Mouse (Mus musculus) limb, embryonic 11.5 days (tissue): ENCODE results near the gene Lcn9. TPM values are rescaled to one million over a fixed set of nuclear protein-coding genes. Genes with fewer than 3 reads are reported as not detected.

Source experiments
- ATAC-seq: fragments of 200-750 bp; cut with Nextera tagmentation; 2 replicates; pipeline ENCODE4 v1.8.0; 2017; ENCODE audit warnings: low read depth; ENCODE audit not compliant: insufficient number of reproducible peaks, low FRiP score, low TSS enrichment
- DNase-seq: peaks from one replicate; pipeline ENCODE4 v3.0.0-alpha.2; 2015; ENCODE audit warnings: low spot score
- H3K27ac ChIP-seq: fragments of 300-500 bp; sonication (generic); replicated peaks from 2 replicates; pipeline ENCODE4 v1.5.1; 2014; ENCODE audit warnings: low read depth, mild to moderate bottlenecking, low read length
- H3K27me3 ChIP-seq: fragments of 300-500 bp; sonication (generic); 2 replicates; pipeline ENCODE4 v1.6.1; 2014; ENCODE audit warnings: mild to moderate bottlenecking, low read length, mixed read lengths; ENCODE audit not compliant: control insufficient read depth, insufficient read depth
- H3K36me3 ChIP-seq: fragments of 300-500 bp; sonication (generic); 2 replicates; pipeline ENCODE4 v1.6.1; 2014; ENCODE audit warnings: mild to moderate bottlenecking, low read length, moderate library complexity, mixed read lengths; ENCODE audit not compliant: control insufficient read depth, insufficient read depth
- H3K4me1 ChIP-seq: fragments of 300-500 bp; sonication (generic); 2 replicates; pipeline ENCODE4 v1.6.1; 2014; ENCODE audit warnings: low read length, mixed read lengths; ENCODE audit not compliant: control insufficient read depth, insufficient read depth
- H3K4me2 ChIP-seq: fragments of 300-500 bp; sonication (generic); 2 replicates; pipeline ENCODE4 v1.6.1; 2014; ENCODE audit warnings: low read depth, mild to moderate bottlenecking, moderate library complexity; ENCODE audit not compliant: severe bottlenecking
- H3K4me3 ChIP-seq: fragments of 300-500 bp; sonication (generic); 2 replicates; pipeline ENCODE4 v1.5.1; 2014; ENCODE audit warnings: low read depth, low read length
- H3K9ac ChIP-seq: fragments of 300-500 bp; sonication (generic); 2 replicates; pipeline ENCODE4 v1.6.1; 2014; ENCODE audit warnings: mild to moderate bottlenecking, low read length
- H3K9me3 ChIP-seq: fragments of 300-500 bp; sonication (generic); 2 replicates; pipeline ENCODE4 v1.6.1; 2016; ENCODE audit warnings: low read length; ENCODE audit not compliant: control insufficient read depth
- WGBS: fragments of 180-500 bp; shearing (Covaris S2); extraction: QIAGEN DNeasy Blood & Tissue Kit; methylation state at CpG from one replicate; pipeline ENCODE4 v1.1.7; 2014; 5-methylcytosine and 5-hydroxymethylcytosine counted together
- polyA plus RNA-seq: library from polyadenylated mRNA; unstranded; fragments of >200 nt; fragmentation: Nextera tagmentation; extraction: Ambion mirVana; gene quantifications from 2 replicates; pipeline ENCODE4 v1.2.1, GENCODE M21; 2014

The Lcn9 gene
- polyA plus RNA-seq, 1 experiment from 2014 or later, result not detected

GRCm38 (mm10) chr2:25852626-25853025 lies 29.7 kb downstream of the Lcn9 start:
- ATAC-seq (no peak), DNase-seq (no peak)
- 69% methylated on average over 3 of the region's 3 CpGs for WGBS
- H3K27me3 ChIP-seq, result no peaks in the 10 kb centered on the region
- H3K4me1 ChIP-seq, result no peaks in the 10 kb centered on the region
- H3K4me2 ChIP-seq, result no peak overlapping the region
- H3K9me3 ChIP-seq, result no peaks in the 10 kb centered on the region
- no peak overlapping the region for H3K9ac ChIP-seq
- H3K27ac ChIP-seq, result no peak overlapping the region
- H3K36me3 ChIP-seq, result no peaks in the 10 kb centered on the region
- no peak overlapping the region for H3K4me3 ChIP-seq

DNA sequence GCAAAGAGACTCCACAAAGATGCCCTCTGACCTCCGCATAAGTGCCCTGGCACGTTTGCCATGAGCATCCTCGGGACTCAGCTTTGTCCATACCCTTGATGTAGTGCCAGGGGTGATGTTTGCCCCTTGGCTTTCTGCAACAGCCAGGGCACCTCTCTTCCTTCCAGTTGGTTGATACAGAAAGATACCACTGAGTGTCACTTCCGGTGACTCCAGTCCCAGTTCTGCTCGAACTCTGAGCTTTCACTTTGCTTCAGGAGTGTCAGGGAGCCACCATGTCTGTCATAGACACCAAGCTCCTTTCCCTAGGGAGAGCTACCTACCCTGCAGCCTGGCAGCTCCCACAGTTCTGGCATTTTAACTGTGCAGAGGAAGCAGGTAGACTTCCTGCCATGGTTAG lies 31.0 kb downstream of the Lcn9 start:
- Histone ChIP-seq H3K4me1 (no peaks in the 10 kb centered on the region), H3K4me2 (no peak overlapping the region), H3K9me3 (no peaks in the 10 kb centered on the region), H3K9ac (no peak overlapping the region), H3K27me3 (no peaks in the 10 kb centered on the region), H3K27ac (no peak overlapping the region), H3K36me3 (no peaks in the 10 kb centered on the region), H3K4me3 (no peak overlapping the region)
- WGBS, result 80% methylated on average over 5 of the region's 5 CpGs
- DNase-seq (no peak), ATAC-seq (no peak)

- H3K4me3 ChIP-seq, result no peak overlapping the region
- no peak for DNase-seq
- 82% methylated on average over 3 of the region's 3 CpGs for WGBS
Measured at GRCm38 (mm10) chr2:25859891-25860290, 36.9 kb downstream of the Lcn9 start.

GRCm38 (mm10) chr2:25862038-25862437 lies 39.1 kb downstream of the Lcn9 start:
- H3K27me3 ChIP-seq, result peaks cover 27% of the 10 kb centered on the region
- no peak for DNase-seq
- no peak overlapping the region for H3K9ac ChIP-seq
- H3K9me3 ChIP-seq, result no peaks in the 10 kb centered on the region
- 0 out of 2 replicates have a peak, but pooled peaks cover 2% of the 10 kb centered on the region for H3K4me1 ChIP-seq
- 81% methylated on average over 2 of the region's 2 CpGs for WGBS
- no peak overlapping the region for H3K4me3 ChIP-seq
- no peak for ATAC-seq
- H3K27ac ChIP-seq, result no peak overlapping the region
- H3K36me3 ChIP-seq, result no peaks in the 10 kb centered on the region
- no peak overlapping the region for H3K4me2 ChIP-seq

More at GRCm38 (mm10) chr2:25859891-25860290, 36.9 kb downstream of the Lcn9 start:
- H3K36me3 ChIP-seq, result no peaks in the 10 kb centered on the region
- ATAC-seq, result no peak
- no peak overlapping the region for H3K4me2 ChIP-seq
- peaks cover 22% of the 10 kb centered on the region for H3K27me3 ChIP-seq
- no peak overlapping the region for H3K27ac ChIP-seq
- no peak overlapping the region for H3K9ac ChIP-seq
- 0 out of 2 replicates have a peak, but pooled peaks cover 2% of the 10 kb centered on the region for H3K4me1 ChIP-seq
- no peaks in the 10 kb centered on the region for H3K9me3 ChIP-seq

DNA sequence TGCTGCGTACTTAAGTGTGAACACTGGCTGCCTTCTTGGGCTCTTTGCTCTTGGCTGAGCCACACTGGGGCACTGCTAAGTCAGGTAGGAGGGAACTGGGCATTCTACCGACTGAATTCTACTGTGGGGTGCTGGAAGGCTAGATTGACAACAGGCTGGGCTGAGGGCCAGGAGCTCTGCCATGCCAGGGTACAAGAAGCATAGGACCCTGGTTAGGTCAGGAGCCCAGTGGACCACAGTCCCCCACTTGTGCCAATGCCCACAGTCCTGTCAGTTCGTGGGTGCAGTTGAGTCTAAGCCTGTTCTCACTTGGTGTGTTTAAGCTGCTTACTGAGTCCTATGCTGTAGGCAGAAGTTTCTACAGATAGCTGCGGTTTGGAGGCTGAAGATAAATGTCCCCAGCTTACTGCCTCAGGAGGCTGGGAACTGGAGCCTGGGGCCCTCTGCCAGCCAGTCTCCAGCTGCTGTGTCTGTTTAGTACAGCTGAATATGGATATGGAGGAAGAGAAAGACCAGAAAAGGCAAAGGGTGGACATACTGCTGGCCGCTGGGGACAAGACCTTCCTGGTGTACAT lies 39.8 kb downstream of the Lcn9 start:
- H3K4me3 ChIP-seq, result no peak overlapping the region
- H3K36me3 ChIP-seq, result no peaks in the 10 kb centered on the region
- no peaks in the 10 kb centered on the region for H3K9me3 ChIP-seq
- H3K4me1 ChIP-seq, result 0 out of 2 replicates have a peak, but pooled peaks cover 2% of the 10 kb centered on the region
- 67% methylated on average over 5 of the region's 5 CpGs for WGBS
- ATAC-seq (no peak), DNase-seq (no peak)
- peaks cover 27% of the 10 kb centered on the region for H3K27me3 ChIP-seq
- H3K9ac ChIP-seq, result no peak overlapping the region
- no peak overlapping the region for H3K27ac ChIP-seq
- no peak overlapping the region for H3K4me2 ChIP-seq

DNA sequence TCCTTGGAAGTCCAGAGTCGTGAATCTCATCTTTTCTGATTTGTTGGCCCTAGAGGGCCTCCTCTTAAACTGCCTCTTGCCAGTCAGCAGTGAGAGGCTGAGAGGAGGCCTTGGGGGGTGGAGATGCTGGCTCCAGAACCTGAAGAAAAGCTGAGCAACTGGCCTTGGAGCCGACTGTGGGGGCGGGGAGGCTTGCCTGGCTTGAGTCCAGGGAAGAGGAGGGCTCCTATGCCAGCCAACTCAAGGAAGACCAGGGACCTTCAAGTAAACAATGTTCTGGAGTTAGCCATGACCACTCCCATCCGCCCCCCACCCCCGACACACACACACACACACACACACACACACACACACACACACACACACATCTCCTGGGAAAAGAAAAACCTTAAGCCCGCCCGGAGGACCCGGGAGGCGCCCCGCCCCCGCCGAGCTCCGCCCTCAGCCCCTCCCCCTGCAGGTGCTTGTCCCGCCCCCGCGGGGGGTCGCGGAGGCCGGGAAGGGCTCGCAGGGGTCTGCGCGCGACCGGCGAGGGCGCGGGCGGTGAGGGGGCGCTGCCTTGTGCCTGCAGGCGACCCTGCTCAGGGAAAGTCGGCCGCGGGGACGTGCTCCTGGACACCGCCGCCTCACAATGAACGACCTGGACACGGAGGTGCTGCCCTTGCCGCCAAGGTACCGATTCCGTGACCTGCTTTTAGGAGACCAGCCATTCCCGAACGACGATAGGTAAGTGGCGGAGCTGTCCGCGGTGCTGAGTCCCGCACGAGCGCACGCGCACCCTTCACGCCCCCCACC lies 40.6 kb downstream of the Lcn9 start, which contains the start of gene Kcnt1:
TSS of gene Kcnt1 (plus strand) at position 398 of the 795 bp plus-strand sequence.
- H3K36me3 ChIP-seq, result no peaks in the 10 kb centered on the region
- H3K4me1 ChIP-seq, result 0 out of 2 replicates have a peak, but pooled peaks cover 2% of the 10 kb centered on the region
- H3K4me3 ChIP-seq, result peak within 1 kb of the TSS; percentile 33
- ATAC-seq, result no peak
- no peak within 1 kb of the TSS for H3K27ac ChIP-seq
- H3K9ac ChIP-seq, result 0 out of 2 replicates have a peak within 1 kb of the TSS, but pooled peaks have one; percentile 9
- WGBS, result under 1% methylated on average over 37 of the region's 53 CpGs
- peak; percentile 76 for DNase-seq
- no peaks in the 10 kb centered on the region for H3K9me3 ChIP-seq
- H3K27me3 ChIP-seq, result peaks cover 27% of the 10 kb centered on the region
- peak within 1 kb of the TSS; percentile 81 for H3K4me2 ChIP-seq

DNA sequence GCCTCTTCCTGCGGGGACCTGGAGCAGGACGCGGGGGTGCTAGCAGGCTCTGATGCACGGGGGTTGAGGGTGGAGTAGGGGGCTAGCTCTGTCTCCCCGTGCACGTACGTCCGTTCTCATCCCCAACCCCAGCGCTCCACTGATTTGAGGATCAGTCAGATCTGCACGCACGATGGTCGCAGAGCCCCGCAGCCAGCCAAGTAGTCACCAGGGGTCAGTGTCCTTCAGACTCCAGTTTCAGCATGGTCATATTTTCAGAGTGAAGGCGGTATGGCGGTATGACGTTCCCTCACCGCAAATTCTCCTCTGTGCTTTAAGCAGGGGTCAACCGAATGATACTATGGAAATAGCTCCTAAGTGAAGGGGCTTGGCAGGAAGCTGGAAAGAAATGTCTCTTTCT lies 41.3 kb downstream of the Lcn9 start:
- ATAC-seq (no peak), DNase-seq (peak; percentile 24)
- Histone ChIP-seq H3K27me3 (peaks cover 27% of the 10 kb centered on the region), H3K4me2 (peak overlapping the region; percentile 81), H3K27ac (no peak overlapping the region), H3K4me3 (no peak overlapping the region), H3K36me3 (no peaks in the 10 kb centered on the region), H3K9me3 (no peaks in the 10 kb centered on the region), H3K4me1 (0 out of 2 replicates have a peak, but pooled peaks cover 2% of the 10 kb centered on the region), H3K9ac (no peak overlapping the region)
- 8% methylated on average over 18 of the region's 18 CpGs for WGBS

DNA sequence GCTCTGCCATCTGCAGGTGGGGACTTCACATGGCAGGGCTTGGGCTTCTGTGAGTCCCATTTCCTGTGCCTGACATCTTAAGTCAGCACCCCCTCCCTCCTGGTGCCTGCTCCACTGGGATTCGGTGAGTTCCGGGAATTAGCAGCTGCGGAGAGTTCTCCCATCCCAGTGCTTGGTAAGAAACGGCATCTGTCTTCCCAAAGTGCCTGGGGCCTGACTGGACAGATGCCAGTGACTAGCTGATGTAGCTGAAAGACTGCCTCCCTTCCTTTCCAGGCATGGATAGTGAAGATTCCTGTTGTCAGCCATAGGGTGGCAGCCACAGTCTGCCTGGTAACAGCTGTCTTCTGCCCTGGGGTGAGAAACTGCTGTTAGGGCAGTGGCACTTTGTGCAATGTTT lies 42.5 kb downstream of the Lcn9 start:
- Histone ChIP-seq H3K4me3 (no peak overlapping the region), H3K9me3 (no peaks in the 10 kb centered on the region), H3K27ac (no peak overlapping the region), H3K36me3 (no peaks in the 10 kb centered on the region), H3K27me3 (peaks cover 27% of the 10 kb centered on the region), H3K4me1 (0 out of 2 replicates have a peak, but pooled peaks cover 2% of the 10 kb centered on the region), H3K9ac (no peak overlapping the region), H3K4me2 (no peak overlapping the region)
- no peak for ATAC-seq
- 8% methylated on average over 4 of the region's 4 CpGs for WGBS
- no peak for DNase-seq
